Mouse (Mus musculus) limb, embryonic 14.5 days (tissue): ENCODE measurements around the gene Fyb. TPM values are rescaled to one million over a fixed set of nuclear protein-coding genes. Genes with fewer than 3 reads are reported as not detected.

Source experiments
- ATAC-seq: fragments of 200-750 bp; cut with Nextera tagmentation; 2 replicates; pipeline ENCODE4 v1.8.0; 2017; ENCODE audit warnings: low read depth, moderate number of reproducible peaks, moderate TSS enrichment; ENCODE audit not compliant: low FRiP score
- DNase-seq: peaks from one replicate; pipeline ENCODE4 v3.0.0-alpha.2; 2015; ENCODE audit warnings: low spot score
- H3K27ac ChIP-seq: fragments of 300-500 bp; sonication (generic); replicated peaks from 2 replicates; pipeline ENCODE4 v1.5.1; 2014; ENCODE audit warnings: low read depth, mild to moderate bottlenecking, low read length, moderate library complexity, mixed read lengths
- H3K27me3 ChIP-seq: fragments of 300-500 bp; sonication (generic); 2 replicates; pipeline ENCODE4 v1.6.1; 2014; ENCODE audit warnings: low read length, mixed read lengths; ENCODE audit not compliant: control insufficient read depth, insufficient read depth
- H3K36me3 ChIP-seq: fragments of 300-500 bp; sonication (generic); 2 replicates; pipeline ENCODE4 v1.6.1; 2014; ENCODE audit warnings: mild to moderate bottlenecking, low read length, moderate library complexity, mixed read lengths; ENCODE audit not compliant: control insufficient read depth, insufficient read depth
- H3K4me1 ChIP-seq: fragments of 300-500 bp; sonication (generic); 2 replicates; pipeline ENCODE4 v1.6.1; 2014; ENCODE audit warnings: antibody characterized with exemption, low read length, mixed read lengths; ENCODE audit not compliant: control insufficient read depth, insufficient read depth
- H3K4me2 ChIP-seq: fragments of 300-500 bp; sonication (generic); replicated peaks from 2 replicates; pipeline ENCODE4 v1.6.1; 2014; ENCODE audit warnings: low read depth, mild to moderate bottlenecking, low read length, moderate library complexity; ENCODE audit not compliant: severe bottlenecking
- H3K4me3 ChIP-seq: fragments of 300-500 bp; sonication (generic); replicated peaks from 2 replicates; pipeline ENCODE4 v1.5.1; 2014; ENCODE audit warnings: low read length
- H3K9ac ChIP-seq: fragments of 300-500 bp; sonication (generic); 2 replicates; pipeline ENCODE4 v1.6.1; 2014; ENCODE audit warnings: mild to moderate bottlenecking, low read depth, low read length, moderate library complexity; ENCODE audit not compliant: severe bottlenecking
- H3K9me3 ChIP-seq: fragments of 300-500 bp; sonication (generic); 2 replicates; pipeline ENCODE4 v1.6.1; 2016; ENCODE audit warnings: low read length; ENCODE audit not compliant: control insufficient read depth
- POLR2A ChIP-seq: fragments of 200-500 bp; IDR thresholded peaks from 2 replicates; pipeline ENCODE4 v1.8.0; 2012; ENCODE audit warnings: inconsistent platforms, mild to moderate bottlenecking, moderate library complexity, borderline replicate concordance; ENCODE audit not compliant: insufficient read depth, insufficient read length; ENCODE audit errors: extremely low read depth
- WGBS: fragments of 180-500 bp; shearing (Covaris S2); extraction: QIAGEN DNeasy Blood & Tissue Kit; methylation state at CpG from one replicate; pipeline ENCODE4 v1.1.7; 2014; 5-methylcytosine and 5-hydroxymethylcytosine counted together
- polyA plus RNA-seq, 2 experiments: library from polyadenylated mRNA; depleted of rRNA in 1 of 2; stranded (reverse) in 1 of 2; unstranded in 1 of 2; fragments of >200 nt; fragmentation: Nextera tagmentation in 1 of 2; extraction: Ambion mirVana in 1 of 2; gene quantifications; 2 replicates each; pipeline versions ENCODE4 v1.2.1 to v1.2.3; 2012 to 2014

The Fyb gene
- polyA plus RNA-seq, 2 experiments = 6.0 to 8.0 TPM

DNA sequence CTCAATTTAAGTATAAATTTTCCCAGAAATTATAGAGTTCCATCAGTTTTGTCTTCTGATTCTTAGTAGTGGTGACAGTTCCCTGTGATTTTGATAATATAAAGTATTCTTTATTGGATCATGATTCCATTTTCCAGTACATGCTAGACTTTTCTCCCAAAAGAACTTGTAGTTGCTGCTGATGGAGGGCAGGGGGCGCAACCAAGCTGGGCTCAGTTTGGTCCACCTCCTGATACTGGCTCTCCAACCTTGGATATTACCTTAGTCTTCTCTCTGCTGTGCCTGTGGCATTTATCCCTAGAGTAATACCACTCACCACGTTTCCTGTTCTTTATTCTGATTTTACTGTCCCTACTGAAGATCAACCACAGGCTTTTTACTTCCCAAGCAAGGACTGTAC lies 179.5 kb downstream of the Fyb start:
- WGBS = 69% methylated on average over 2 of the region's 2 CpGs
- H3K9ac ChIP-seq = no peak overlapping the region
- DNase-seq = no peak

DNA sequence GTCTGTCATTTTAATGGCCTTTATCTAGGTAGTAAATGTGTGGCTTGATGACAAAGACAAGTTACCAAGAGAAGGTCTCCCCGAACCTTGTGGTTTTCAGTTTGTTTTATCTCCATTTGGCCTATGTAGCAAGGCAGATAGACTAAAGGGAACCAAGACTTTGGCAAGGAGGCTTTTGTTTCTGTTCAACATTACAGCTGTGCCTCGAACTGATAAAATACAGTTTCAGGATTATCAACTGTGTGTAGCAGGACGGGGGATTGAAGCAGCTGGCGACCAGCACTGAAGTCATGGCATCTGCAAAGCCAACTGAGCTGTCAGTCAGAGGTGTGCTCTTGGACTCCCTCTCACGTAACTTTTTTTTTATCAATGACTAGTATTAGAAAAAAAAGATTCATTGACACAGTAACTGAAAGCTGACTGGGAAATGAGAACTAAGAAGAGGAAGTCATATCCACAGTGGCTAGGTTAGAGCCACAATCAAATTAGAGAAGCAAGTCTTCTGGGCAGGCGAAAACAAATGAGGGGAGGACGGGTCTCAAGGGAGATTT lies 182.8 kb downstream of the Fyb start:
- no peak for TF ChIP-seq POLR2A
- ATAC-seq (no peak), DNase-seq (no peak)
- no peak overlapping the region for H3K4me3 ChIP-seq
- no peak overlapping the region for H3K4me2 ChIP-seq
- H3K4me1 ChIP-seq = peaks cover 6% of the 10 kb centered on the region
- no peaks in the 10 kb centered on the region for H3K9me3 ChIP-seq
- no peaks in the 10 kb centered on the region for H3K36me3 ChIP-seq
- H3K27ac ChIP-seq = no peak overlapping the region
- 38% methylated on average over 7 of the region's 7 CpGs for WGBS
- 0 out of 2 replicates have a peak, but pooled peaks cover 4% of the 10 kb centered on the region for H3K27me3 ChIP-seq
- no peak overlapping the region for H3K9ac ChIP-seq

More for the DNA sequence above, 179.5 kb downstream of the Fyb start:
- Histone ChIP-seq H3K36me3 (no peaks in the 10 kb centered on the region), H3K27me3 (0 out of 2 replicates have a peak, but pooled peaks cover 4% of the 10 kb centered on the region), H3K4me2 (no peak overlapping the region), H3K4me1 (no peaks in the 10 kb centered on the region), H3K4me3 (no peak overlapping the region), H3K27ac (no peak overlapping the region), H3K9me3 (no peaks in the 10 kb centered on the region)
- no peak for ATAC-seq
- no peak for TF ChIP-seq POLR2A

DNA sequence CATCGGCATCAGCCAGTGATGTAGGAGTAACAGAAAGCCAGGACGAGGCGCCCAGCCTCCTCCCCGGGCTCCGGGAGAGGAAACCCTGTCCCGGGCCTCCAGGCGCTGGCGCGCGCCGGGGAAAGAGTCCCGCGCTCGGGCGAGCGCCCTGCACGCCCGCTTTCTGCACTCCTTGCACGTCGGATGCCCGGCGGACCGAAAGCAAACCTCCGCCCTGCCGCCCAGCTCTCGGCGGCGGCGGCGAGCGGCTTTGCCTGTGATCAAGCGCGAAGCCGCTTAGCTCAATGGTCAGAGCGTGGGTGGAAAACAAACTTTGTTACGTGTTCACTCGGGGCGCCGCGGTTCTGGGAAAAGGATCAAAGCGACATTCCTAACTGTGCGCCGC lies 184.9 kb downstream of the Fyb start:
- Histone ChIP-seq H3K4me3 (peak overlapping the region; percentile 67), H3K27me3 (0 out of 2 replicates have a peak, but pooled peaks cover 4% of the 10 kb centered on the region), H3K4me1 (peaks cover 12% of the 10 kb centered on the region), H3K4me2 (peak overlapping the region; percentile 87), H3K36me3 (no peaks in the 10 kb centered on the region), H3K9me3 (no peaks in the 10 kb centered on the region), H3K27ac (peak overlapping the region; percentile 90; the same call in 1 of the 2 replicates), H3K9ac (peak overlapping the region; percentile 90)
- 0 out of 2 replicates have a peak, but pooled peaks have one; percentile 27 for TF ChIP-seq POLR2A
- under 1% methylated on average over 41 of the region's 43 CpGs for WGBS
- peak; percentile 60 for ATAC-seq
- peak; percentile 68 for DNase-seq

DNA sequence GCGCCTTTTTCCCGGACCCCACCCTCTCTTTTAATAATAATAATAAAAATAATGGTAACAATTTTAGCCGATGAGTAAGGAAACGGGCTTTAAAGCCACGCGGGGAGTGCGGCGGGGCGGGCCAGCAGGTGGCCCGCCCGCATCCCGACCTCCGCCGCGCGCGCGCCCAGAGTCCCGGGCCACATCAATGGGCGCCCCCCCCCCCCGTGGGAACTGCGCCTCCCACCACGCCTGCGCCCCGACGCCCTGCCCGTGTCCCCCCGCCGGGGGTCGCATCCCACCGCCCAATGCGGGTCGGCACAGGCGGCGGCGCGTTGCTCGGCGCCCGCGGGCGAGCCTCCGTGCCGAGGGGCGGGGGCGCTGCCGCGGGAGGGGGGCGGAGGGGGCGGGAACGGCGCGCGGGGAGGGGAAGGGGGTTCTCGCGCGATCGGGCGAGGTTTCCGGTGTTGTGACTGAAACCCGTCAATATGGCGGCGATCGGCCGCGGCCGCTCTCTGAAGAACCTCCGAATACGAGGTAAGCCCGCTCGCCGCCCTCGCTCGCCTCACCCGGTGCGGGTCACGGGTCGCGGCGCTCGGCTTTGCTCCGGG lies 185.4 kb downstream of the Fyb start, which contains the start of gene Rictor:
TSS of gene Rictor (plus strand) at position 444 of the 590 bp plus-strand sequence.
- peak within 1 kb of the TSS; percentile 90 for H3K27ac ChIP-seq
- H3K36me3 ChIP-seq = no peaks in the 10 kb centered on the region
- H3K27me3 ChIP-seq = 0 out of 2 replicates have a peak, but pooled peaks cover 4% of the 10 kb centered on the region
- peaks cover 12% of the 10 kb centered on the region for H3K4me1 ChIP-seq
- H3K4me2 ChIP-seq = peak within 1 kb of the TSS; percentile 87
- peak; percentile 93 for DNase-seq
- H3K9me3 ChIP-seq = no peaks in the 10 kb centered on the region
- 0% methylated on average over 36 of the region's 82 CpGs for WGBS
- ATAC-seq = peak; percentile 85
- H3K9ac ChIP-seq = peak within 1 kb of the TSS; percentile 90
- peak within 1 kb of the TSS; percentile 67 for H3K4me3 ChIP-seq
- 0 out of 2 replicates have a peak, but pooled peaks have one; percentile 53 for TF ChIP-seq POLR2A

DNA sequence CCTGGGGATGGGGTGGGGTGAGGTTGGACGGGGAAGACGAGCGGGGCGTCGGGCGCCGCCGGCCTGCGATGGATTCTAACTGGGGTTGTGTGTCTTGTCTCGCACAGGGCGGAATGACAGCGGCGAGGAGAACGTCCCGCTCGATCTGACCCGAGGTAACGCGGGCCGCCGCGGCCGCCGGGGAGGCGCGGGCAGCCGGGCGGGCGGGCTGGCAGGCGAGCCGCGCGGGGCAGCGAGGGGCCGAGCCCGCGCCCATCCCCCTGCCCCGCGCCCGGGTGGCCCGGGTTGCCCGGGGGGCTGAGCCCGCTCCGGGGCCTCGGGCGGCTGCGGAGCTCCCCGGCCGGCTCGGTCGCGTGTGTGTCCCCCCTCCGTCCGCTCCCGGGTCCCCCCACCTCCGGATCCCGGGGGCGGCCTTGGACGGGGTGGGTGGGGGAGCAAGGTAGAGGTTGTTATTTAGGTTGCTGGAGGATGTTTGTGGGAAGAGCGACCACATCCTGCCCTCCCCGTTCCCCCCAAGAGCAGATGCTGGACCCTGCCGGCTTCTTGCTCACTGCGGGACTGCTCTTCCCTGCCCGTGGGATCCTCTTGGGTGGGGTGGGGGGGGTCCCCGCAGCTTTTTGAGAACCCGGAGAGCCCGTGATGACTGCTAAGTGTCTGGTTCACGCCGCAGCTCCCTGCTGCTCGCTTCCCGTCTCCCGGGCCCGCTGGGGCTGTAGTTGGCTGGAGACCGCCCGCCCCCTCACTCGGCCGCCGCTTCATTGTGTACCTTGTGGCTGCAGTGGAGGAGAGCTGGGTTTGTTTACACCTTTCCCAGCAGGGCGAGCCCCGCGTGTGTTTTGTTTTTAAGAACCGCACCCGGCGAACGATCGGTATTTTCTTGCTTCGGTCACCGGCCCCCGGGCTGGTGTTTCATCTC lies 186.1 kb downstream of the Fyb start:
- Histone ChIP-seq H3K4me1 (peaks cover 15% of the 10 kb centered on the region), H3K27me3 (0 out of 2 replicates have a peak, but pooled peaks cover 4% of the 10 kb centered on the region), H3K4me3 (peak overlapping the region; percentile 67), H3K4me2 (peak overlapping the region; percentile 87), H3K9ac (peak overlapping the region; percentile 90), H3K36me3 (no peaks in the 10 kb centered on the region), H3K9me3 (no peaks in the 10 kb centered on the region), H3K27ac (peak overlapping the region; percentile 90)
- peak; percentile 5 for DNase-seq
- WGBS = under 1% methylated on average over 40 of the region's 89 CpGs
- no peak for TF ChIP-seq POLR2A
- ATAC-seq = peak; percentile 54
